Mouse (Mus musculus): ENCODE measurements around the gene Cyfip1. TPM values are rescaled to one million over a fixed set of nuclear protein-coding genes. Genes with fewer than 3 reads are reported as not detected.
A peak's percentile ranks its signal among the peaks of the same experiment; 100 is the strongest.

The Cyfip1 gene
- 62.1 and 71.9 TPM in 2 replicates for polyA plus RNA-seq (2015; fragmentation: Nextera tagmentation; extraction: Ambion mirVana)

GRCm38 (mm10) chr7:55841445-55841844, at the start of gene Cyfip1:
Gene Cyfip1 (plus strand): TSS chr7:55841745.
- Histone ChIP-seq H3K4me1 (replicated peaks; ENCODE audit: control insufficient read depth, insufficient read depth, low read length) (peaks cover 15% of the 10 kb centered on the region), H3K9ac (replicated peaks; ENCODE audit: low read depth, low read length) (peak within 1 kb of the TSS; percentile 99), H3K27me3 (replicated peaks; ENCODE audit: control insufficient read depth, insufficient read depth, low read length) (no peaks in the 10 kb centered on the region), H3K4me3 (replicated peaks; ENCODE audit: low read length) (peak within 1 kb of the TSS; percentile 97), H3K27ac (ENCODE audit: low read length) (peak within 1 kb of the TSS; percentile 96), H3K4me2 (ENCODE audit: low read length) (peak within 1 kb of the TSS; percentile 87), H3K9me3 (ENCODE audit: control insufficient read depth, low read length) (no peaks in the 10 kb centered on the region), H3K36me3 (ENCODE audit: control insufficient read depth, insufficient read depth) (no peaks in the 10 kb centered on the region)
- peak; percentile 7 for ATAC-seq
- WGBS, result 50% methylated on average over 7 of the region's 7 CpGs

GRCm38 (mm10) chr7:55792280-55792679, 49.3 kb upstream of the Cyfip1 start:
- H3K9ac ChIP-seq (replicated peaks; ENCODE audit: low read depth, low read length), result no peak overlapping the region
- no peak for ATAC-seq
- no peaks in the 10 kb centered on the region for H3K27me3 ChIP-seq (replicated peaks; ENCODE audit: control insufficient read depth, insufficient read depth, low read length)
- H3K27ac ChIP-seq (ENCODE audit: low read length), result no peak overlapping the region
- H3K36me3 ChIP-seq (ENCODE audit: control insufficient read depth, insufficient read depth), result peaks cover 12% of the 10 kb centered on the region
- WGBS, result 50% methylated on average over 3 of the region's 3 CpGs
- H3K4me3 ChIP-seq (replicated peaks; ENCODE audit: low read length), result no peak overlapping the region
- H3K4me1 ChIP-seq (replicated peaks; ENCODE audit: control insufficient read depth, insufficient read depth, low read length), result peaks cover 15% of the 10 kb centered on the region
- no peaks in the 10 kb centered on the region for H3K9me3 ChIP-seq (ENCODE audit: control insufficient read depth, low read length)
- no peak overlapping the region for H3K4me2 ChIP-seq (ENCODE audit: low read length)

GRCm38 (mm10) chr7:55793236-55793951, 48.2 kb upstream of the Cyfip1 start:
- peak; percentile 30 for ATAC-seq
- WGBS, result 32% methylated on average over 13 of the region's 13 CpGs
- Histone ChIP-seq H3K36me3 (ENCODE audit: control insufficient read depth, insufficient read depth) (peaks cover 18% of the 10 kb centered on the region), H3K27ac (ENCODE audit: low read length) (peak overlapping the region; percentile 63), H3K9me3 (ENCODE audit: control insufficient read depth, low read length) (no peaks in the 10 kb centered on the region), H3K27me3 (replicated peaks; ENCODE audit: control insufficient read depth, insufficient read depth, low read length) (no peaks in the 10 kb centered on the region), H3K4me3 (replicated peaks; ENCODE audit: low read length) (peak overlapping the region; percentile 80), H3K9ac (replicated peaks; ENCODE audit: low read depth, low read length) (peak overlapping the region; percentile 85), H3K4me2 (ENCODE audit: low read length) (peak overlapping the region; percentile 83), H3K4me1 (replicated peaks; ENCODE audit: control insufficient read depth, insufficient read depth, low read length) (peaks cover 15% of the 10 kb centered on the region)

GRCm38 (mm10) chr7:55793952-55794603, 47.5 kb upstream of the Cyfip1 start, which contains the start of gene Tubgcp5:
Gene Tubgcp5 (plus strand): TSS chr7:55794154.
- no peaks in the 10 kb centered on the region for H3K27me3 ChIP-seq (replicated peaks; ENCODE audit: control insufficient read depth, insufficient read depth, low read length)
- peaks cover 20% of the 10 kb centered on the region for H3K36me3 ChIP-seq (ENCODE audit: control insufficient read depth, insufficient read depth)
- no peaks in the 10 kb centered on the region for H3K9me3 ChIP-seq (ENCODE audit: control insufficient read depth, low read length)
- under 1% methylated on average over 51 of the region's 51 CpGs for WGBS
- peak within 1 kb of the TSS; percentile 83 for H3K4me2 ChIP-seq (ENCODE audit: low read length)
- H3K4me1 ChIP-seq (replicated peaks; ENCODE audit: control insufficient read depth, insufficient read depth, low read length), result peaks cover 15% of the 10 kb centered on the region
- peak; percentile 99 for ATAC-seq
- peak within 1 kb of the TSS; percentile 80 for H3K4me3 ChIP-seq (replicated peaks; ENCODE audit: low read length)
- H3K9ac ChIP-seq (replicated peaks; ENCODE audit: low read depth, low read length), result peak within 1 kb of the TSS; percentile 85
- peak within 1 kb of the TSS; percentile 68 for H3K27ac ChIP-seq (ENCODE audit: low read length)

- ATAC-seq, result no peak
- WGBS, result 89% methylated on average over 3 of the region's 3 CpGs
- H3K4me1 ChIP-seq (replicated peaks; ENCODE audit: control insufficient read depth, insufficient read depth, low read length), result peaks cover 3% of the 10 kb centered on the region
Measured at GRCm38 (mm10) chr7:55799981-55800380, 41.6 kb upstream of the Cyfip1 start.

GRCm38 (mm10) chr7:55809967-55810366, 31.6 kb upstream of the Cyfip1 start:
- peaks cover 33% of the 10 kb centered on the region for H3K36me3 ChIP-seq (ENCODE audit: control insufficient read depth, insufficient read depth)
- H3K4me3 ChIP-seq (replicated peaks; ENCODE audit: low read length), result no peak overlapping the region
- ATAC-seq, result no peak
- H3K4me2 ChIP-seq (ENCODE audit: low read length), result no peak overlapping the region
- H3K4me1 ChIP-seq (replicated peaks; ENCODE audit: control insufficient read depth, insufficient read depth, low read length), result no peaks in the 10 kb centered on the region
- no peaks in the 10 kb centered on the region for H3K9me3 ChIP-seq (ENCODE audit: control insufficient read depth, low read length)
- H3K9ac ChIP-seq (replicated peaks; ENCODE audit: low read depth, low read length), result no peak overlapping the region
- H3K27ac ChIP-seq (ENCODE audit: low read length), result no peak overlapping the region
- no peaks in the 10 kb centered on the region for H3K27me3 ChIP-seq (replicated peaks; ENCODE audit: control insufficient read depth, insufficient read depth, low read length)
- WGBS, result 99% methylated on average over 2 of the region's 2 CpGs

More at GRCm38 (mm10) chr7:55799981-55800380, 41.6 kb upstream of the Cyfip1 start:
- no peak overlapping the region for H3K4me3 ChIP-seq (replicated peaks; ENCODE audit: low read length)
- no peaks in the 10 kb centered on the region for H3K27me3 ChIP-seq (replicated peaks; ENCODE audit: control insufficient read depth, insufficient read depth, low read length)
- no peak overlapping the region for H3K27ac ChIP-seq (ENCODE audit: low read length)
- no peak overlapping the region for H3K9ac ChIP-seq (replicated peaks; ENCODE audit: low read depth, low read length)
- peaks cover 47% of the 10 kb centered on the region for H3K36me3 ChIP-seq (ENCODE audit: control insufficient read depth, insufficient read depth)
- H3K9me3 ChIP-seq (ENCODE audit: control insufficient read depth, low read length), result no peaks in the 10 kb centered on the region
- no peak overlapping the region for H3K4me2 ChIP-seq (ENCODE audit: low read length)

- H3K27me3 ChIP-seq (replicated peaks; ENCODE audit: control insufficient read depth, insufficient read depth, low read length), result no peaks in the 10 kb centered on the region
- H3K4me2 ChIP-seq (ENCODE audit: low read length), result no peak overlapping the region
- H3K9me3 ChIP-seq (ENCODE audit: control insufficient read depth, low read length), result no peaks in the 10 kb centered on the region
- H3K36me3 ChIP-seq (ENCODE audit: control insufficient read depth, insufficient read depth), result peaks cover 30% of the 10 kb centered on the region
- H3K27ac ChIP-seq (ENCODE audit: low read length), result no peak overlapping the region
- no peaks in the 10 kb centered on the region for H3K4me1 ChIP-seq (replicated peaks; ENCODE audit: control insufficient read depth, insufficient read depth, low read length)
- 88% methylated on average over 5 of the region's 5 CpGs for WGBS
- no peak overlapping the region for H3K4me3 ChIP-seq (replicated peaks; ENCODE audit: low read length)
- H3K9ac ChIP-seq (replicated peaks; ENCODE audit: low read depth, low read length), result no peak overlapping the region
- ATAC-seq, result no peak
Measured at GRCm38 (mm10) chr7:55824468-55824867, 17.1 kb upstream of the Cyfip1 start.

- no peak for ATAC-seq
- H3K4me3 ChIP-seq (replicated peaks; ENCODE audit: low read length), result no peak overlapping the region
- 86% methylated on average over 9 of the region's 9 CpGs for WGBS
- no peak overlapping the region for H3K4me2 ChIP-seq (ENCODE audit: low read length)
- H3K36me3 ChIP-seq (ENCODE audit: control insufficient read depth, insufficient read depth), result peaks cover 24% of the 10 kb centered on the region
- H3K27ac ChIP-seq (ENCODE audit: low read length), result no peak overlapping the region
- H3K9ac ChIP-seq (replicated peaks; ENCODE audit: low read depth, low read length), result no peak overlapping the region
- H3K9me3 ChIP-seq (ENCODE audit: control insufficient read depth, low read length), result no peaks in the 10 kb centered on the region
- H3K27me3 ChIP-seq (replicated peaks; ENCODE audit: control insufficient read depth, insufficient read depth, low read length), result no peaks in the 10 kb centered on the region
- H3K4me1 ChIP-seq (replicated peaks; ENCODE audit: control insufficient read depth, insufficient read depth, low read length), result no peaks in the 10 kb centered on the region
Measured at GRCm38 (mm10) chr7:55827551-55827950, 14.0 kb upstream of the Cyfip1 start.

GRCm38 (mm10) chr7:55836877-55837276, 4.7 kb upstream of the Cyfip1 start:
- Histone ChIP-seq H3K9me3 (ENCODE audit: control insufficient read depth, low read length) (no peaks in the 10 kb centered on the region), H3K4me3 (replicated peaks; ENCODE audit: low read length) (no peak overlapping the region), H3K27ac (ENCODE audit: low read length) (no peak overlapping the region), H3K4me2 (ENCODE audit: low read length) (no peak overlapping the region), H3K9ac (replicated peaks; ENCODE audit: low read depth, low read length) (no peak overlapping the region), H3K4me1 (replicated peaks; ENCODE audit: control insufficient read depth, insufficient read depth, low read length) (peaks cover 7% of the 10 kb centered on the region), H3K36me3 (ENCODE audit: control insufficient read depth, insufficient read depth) (0 out of 2 replicates have a peak, but pooled peaks cover 1% of the 10 kb centered on the region), H3K27me3 (replicated peaks; ENCODE audit: control insufficient read depth, insufficient read depth, low read length) (no peaks in the 10 kb centered on the region)
- 85% methylated on average over 4 of the region's 4 CpGs for WGBS
- ATAC-seq, result no peak

Measured in forebrain, embryonic 16.5 days (tissue).